Mouse (Mus musculus): Measurements from ENCODE around the gene Cnbp. TPM values are rescaled to one million over a fixed set of nuclear protein-coding genes. Genes with fewer than 3 reads are reported as not detected.
A peak's percentile ranks its signal among the peaks of the same experiment; 100 is the strongest.

Cnbp gene
- polyA plus RNA-seq, 1 experiment from 2014 or later: 685 TPM

- WGBS: 35% methylated on average over 6 of the region's 6 CpGs
- H3K9ac ChIP-seq (replicated peaks; ENCODE audit: low read depth, low read length): no peak overlapping the region
- H3K4me2 ChIP-seq (ENCODE audit: low read length): peak overlapping the region; percentile 91
- no peaks in the 10 kb centered on the region for H3K9me3 ChIP-seq (ENCODE audit: control insufficient read depth, low read length)
- H3K27me3 ChIP-seq (replicated peaks; ENCODE audit: control insufficient read depth, insufficient read depth, low read length): no peaks in the 10 kb centered on the region
- H3K36me3 ChIP-seq (ENCODE audit: control insufficient read depth, insufficient read depth): no peaks in the 10 kb centered on the region
- H3K27ac ChIP-seq (ENCODE audit: low read length): no peak overlapping the region
- ATAC-seq: no peak
- H3K4me1 ChIP-seq (replicated peaks; ENCODE audit: control insufficient read depth, insufficient read depth, low read length): peaks cover 14% of the 10 kb centered on the region
- H3K4me3 ChIP-seq (replicated peaks; ENCODE audit: low read length): peak overlapping the region; percentile 74
Observed at GRCm38 (mm10) chr6:87810311-87810710, 40.6 kb downstream of the Cnbp start.

GRCm38 (mm10) chr6:87809651-87810161 is 41.2 kb downstream of the Cnbp start:
- no peak for ATAC-seq
- Histone ChIP-seq H3K9me3 (ENCODE audit: control insufficient read depth, low read length) (no peaks in the 10 kb centered on the region), H3K36me3 (ENCODE audit: control insufficient read depth, insufficient read depth) (no peaks in the 10 kb centered on the region), H3K4me1 (replicated peaks; ENCODE audit: control insufficient read depth, insufficient read depth, low read length) (peaks cover 14% of the 10 kb centered on the region), H3K4me2 (ENCODE audit: low read length) (no peak overlapping the region), H3K9ac (replicated peaks; ENCODE audit: low read depth, low read length) (no peak overlapping the region), H3K27me3 (replicated peaks; ENCODE audit: control insufficient read depth, insufficient read depth, low read length) (no peaks in the 10 kb centered on the region), H3K27ac (ENCODE audit: low read length) (no peak overlapping the region), H3K4me3 (replicated peaks; ENCODE audit: low read length) (no peak overlapping the region)
- WGBS: 93% methylated on average over 6 of the region's 6 CpGs

GRCm38 (mm10) chr6:87809144-87809543 is 41.8 kb downstream of the Cnbp start:
- Histone ChIP-seq H3K27ac (ENCODE audit: low read length) (no peak overlapping the region), H3K9me3 (ENCODE audit: control insufficient read depth, low read length) (no peaks in the 10 kb centered on the region), H3K27me3 (replicated peaks; ENCODE audit: control insufficient read depth, insufficient read depth, low read length) (no peaks in the 10 kb centered on the region), H3K36me3 (ENCODE audit: control insufficient read depth, insufficient read depth) (no peaks in the 10 kb centered on the region), H3K4me1 (replicated peaks; ENCODE audit: control insufficient read depth, insufficient read depth, low read length) (peaks cover 14% of the 10 kb centered on the region), H3K9ac (replicated peaks; ENCODE audit: low read depth, low read length) (no peak overlapping the region), H3K4me3 (replicated peaks; ENCODE audit: low read length) (no peak overlapping the region), H3K4me2 (ENCODE audit: low read length) (no peak overlapping the region)
- ATAC-seq: no peak
- 97% methylated on average over 2 of the region's 2 CpGs for WGBS

GRCm38 (mm10) chr6:87808521-87808920 is 42.4 kb downstream of the Cnbp start:
- Histone ChIP-seq H3K27me3 (replicated peaks; ENCODE audit: control insufficient read depth, insufficient read depth, low read length) (no peaks in the 10 kb centered on the region), H3K4me2 (ENCODE audit: low read length) (no peak overlapping the region), H3K27ac (ENCODE audit: low read length) (no peak overlapping the region), H3K4me3 (replicated peaks; ENCODE audit: low read length) (no peak overlapping the region), H3K4me1 (replicated peaks; ENCODE audit: control insufficient read depth, insufficient read depth, low read length) (peaks cover 14% of the 10 kb centered on the region), H3K36me3 (ENCODE audit: control insufficient read depth, insufficient read depth) (no peaks in the 10 kb centered on the region), H3K9ac (replicated peaks; ENCODE audit: low read depth, low read length) (no peak overlapping the region), H3K9me3 (ENCODE audit: control insufficient read depth, low read length) (no peaks in the 10 kb centered on the region)
- no peak for ATAC-seq
- WGBS: 67% methylated on average over 3 of the region's 3 CpGs

GRCm38 (mm10) chr6:87807735-87808440 is 43.0 kb downstream of the Cnbp start:
- ATAC-seq: no peak
- no peak overlapping the region for H3K9ac ChIP-seq (replicated peaks; ENCODE audit: low read depth, low read length)
- no peaks in the 10 kb centered on the region for H3K27me3 ChIP-seq (replicated peaks; ENCODE audit: control insufficient read depth, insufficient read depth, low read length)
- H3K4me3 ChIP-seq (replicated peaks; ENCODE audit: low read length): no peak overlapping the region
- H3K4me2 ChIP-seq (ENCODE audit: low read length): no peak overlapping the region
- no peak overlapping the region for H3K27ac ChIP-seq (ENCODE audit: low read length)
- peaks cover 14% of the 10 kb centered on the region for H3K4me1 ChIP-seq (replicated peaks; ENCODE audit: control insufficient read depth, insufficient read depth, low read length)
- H3K9me3 ChIP-seq (ENCODE audit: control insufficient read depth, low read length): no peaks in the 10 kb centered on the region
- WGBS: 88% methylated on average over 4 of the region's 4 CpGs
- H3K36me3 ChIP-seq (ENCODE audit: control insufficient read depth, insufficient read depth): no peaks in the 10 kb centered on the region

GRCm38 (mm10) chr6:87806857-87807256 is 44.0 kb downstream of the Cnbp start:
- ATAC-seq: no peak
- Histone ChIP-seq H3K4me2 (ENCODE audit: low read length) (no peak overlapping the region), H3K27me3 (replicated peaks; ENCODE audit: control insufficient read depth, insufficient read depth, low read length) (no peaks in the 10 kb centered on the region), H3K36me3 (ENCODE audit: control insufficient read depth, insufficient read depth) (no peaks in the 10 kb centered on the region), H3K27ac (ENCODE audit: low read length) (no peak overlapping the region), H3K4me3 (replicated peaks; ENCODE audit: low read length) (no peak overlapping the region), H3K9me3 (ENCODE audit: control insufficient read depth, low read length) (no peaks in the 10 kb centered on the region), H3K4me1 (replicated peaks; ENCODE audit: control insufficient read depth, insufficient read depth, low read length) (peaks cover 9% of the 10 kb centered on the region), H3K9ac (replicated peaks; ENCODE audit: low read depth, low read length) (no peak overlapping the region)
- 49% methylated on average over 2 of the region's 2 CpGs for WGBS

GRCm38 (mm10) chr6:87806028-87806427 is 44.9 kb downstream of the Cnbp start:
- ATAC-seq: no peak
- Histone ChIP-seq H3K27ac (ENCODE audit: low read length) (no peak overlapping the region), H3K4me3 (replicated peaks; ENCODE audit: low read length) (no peak overlapping the region), H3K27me3 (replicated peaks; ENCODE audit: control insufficient read depth, insufficient read depth, low read length) (no peaks in the 10 kb centered on the region), H3K9ac (replicated peaks; ENCODE audit: low read depth, low read length) (no peak overlapping the region), H3K36me3 (ENCODE audit: control insufficient read depth, insufficient read depth) (no peaks in the 10 kb centered on the region), H3K4me1 (replicated peaks; ENCODE audit: control insufficient read depth, insufficient read depth, low read length) (peaks cover 8% of the 10 kb centered on the region), H3K9me3 (ENCODE audit: control insufficient read depth, low read length) (no peaks in the 10 kb centered on the region), H3K4me2 (ENCODE audit: low read length) (no peak overlapping the region)
- 93% methylated on average over 2 of the region's 2 CpGs for WGBS

GRCm38 (mm10) chr6:87805448-87805847 is 45.5 kb downstream of the Cnbp start:
- Histone ChIP-seq H3K4me2 (ENCODE audit: low read length) (no peak overlapping the region), H3K9me3 (ENCODE audit: control insufficient read depth, low read length) (no peaks in the 10 kb centered on the region), H3K4me3 (replicated peaks; ENCODE audit: low read length) (no peak overlapping the region), H3K27me3 (replicated peaks; ENCODE audit: control insufficient read depth, insufficient read depth, low read length) (no peaks in the 10 kb centered on the region), H3K4me1 (replicated peaks; ENCODE audit: control insufficient read depth, insufficient read depth, low read length) (peaks cover 2% of the 10 kb centered on the region; the same call in 1 of the 2 replicates), H3K9ac (replicated peaks; ENCODE audit: low read depth, low read length) (no peak overlapping the region), H3K27ac (ENCODE audit: low read length) (no peak overlapping the region), H3K36me3 (ENCODE audit: control insufficient read depth, insufficient read depth) (no peaks in the 10 kb centered on the region)
- 91% methylated on average over 7 of the region's 7 CpGs for WGBS
- no peak for ATAC-seq

- no peaks in the 10 kb centered on the region for H3K4me1 ChIP-seq (replicated peaks; ENCODE audit: control insufficient read depth, insufficient read depth, low read length)
Observed at GRCm38 (mm10) chr6:87804886-87805285, 46.0 kb downstream of the Cnbp start.

More at GRCm38 (mm10) chr6:87804886-87805285, 46.0 kb downstream of the Cnbp start:
- Histone ChIP-seq H3K27me3 (replicated peaks; ENCODE audit: control insufficient read depth, insufficient read depth, low read length) (no peaks in the 10 kb centered on the region), H3K36me3 (ENCODE audit: control insufficient read depth, insufficient read depth) (no peaks in the 10 kb centered on the region), H3K9ac (replicated peaks; ENCODE audit: low read depth, low read length) (no peak overlapping the region), H3K27ac (ENCODE audit: low read length) (no peak overlapping the region), H3K9me3 (ENCODE audit: control insufficient read depth, low read length) (no peaks in the 10 kb centered on the region), H3K4me2 (ENCODE audit: low read length) (no peak overlapping the region), H3K4me3 (replicated peaks; ENCODE audit: low read length) (no peak overlapping the region)
- 78% methylated on average over 7 of the region's 7 CpGs for WGBS
- ATAC-seq: no peak

Data from forebrain, embryonic 16.5 days (tissue).